Mouse (Mus musculus) macrophage (primary cell): Measurements from ENCODE around the gene Tvp23a. TPM values are rescaled to one million over a fixed set of nuclear protein-coding genes. Genes with fewer than 3 reads are reported as not detected.
A peak's percentile ranks its signal among the peaks of the same experiment; 100 is the strongest.

Experiments used
- H3K27ac ChIP-seq: fragments of 350-480 bp; formaldehyde crosslinking; 2 replicates; pipeline ENCODE4 v1.9.0; 2021
- H3K36me3 ChIP-seq: fragments of 350-480 bp; formaldehyde crosslinking; 2 replicates; pipeline ENCODE4 v1.9.0; 2021; ENCODE audit errors: inconsistent target
- H3K4me3 ChIP-seq: fragments of 350-480 bp; formaldehyde crosslinking; 2 replicates; pipeline ENCODE4 v1.9.0; 2021; ENCODE audit errors: inconsistent target
- H3K79me2 ChIP-seq: fragments of 350-480 bp; formaldehyde crosslinking; 2 replicates; pipeline ENCODE4 v1.9.0; 2021; ENCODE audit errors: inconsistent target
- WGBS: methylation state at CpG from one replicate; pipeline ENCODE4 v1.1.7; 2026; ENCODE audit warnings: inconsistent platforms; ENCODE audit not compliant: missing documents; 5-methylcytosine and 5-hydroxymethylcytosine counted together
- polyA plus RNA-seq: library from polyadenylated mRNA; stranded (reverse); fragments of 250-400 nt; gene quantifications from 3 replicates; pipeline ENCODE4 v1.2.4, GENCODE M21; 2018; ENCODE audit warnings: inconsistent platforms

Tvp23a gene
- polyA plus RNA-seq, 1 experiment from 2014 or later = not detected

DNA sequence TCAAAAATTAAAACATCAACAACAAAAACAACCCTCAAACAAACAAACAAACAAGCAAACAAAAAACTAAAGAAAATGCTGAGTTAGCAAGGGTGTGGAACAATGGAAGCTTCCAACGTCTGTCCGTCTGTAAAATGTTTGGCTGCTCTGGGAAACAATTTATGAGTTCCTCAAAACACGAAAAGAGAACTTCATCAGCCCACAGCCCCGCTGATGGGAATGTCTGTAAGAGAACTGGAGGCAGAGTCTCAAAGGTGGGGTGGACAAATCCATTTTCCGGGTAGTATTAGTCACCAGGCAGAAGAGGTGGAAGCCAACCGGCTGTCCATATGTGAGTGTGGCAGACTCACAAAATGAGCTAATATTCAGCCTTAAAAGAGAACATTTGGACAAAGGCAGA lies 5.8 kb downstream of the Tvp23a start:
- 14% methylated on average over 6 of the region's 6 CpGs for WGBS
- no peak overlapping the region for H3K27ac ChIP-seq
- no peak overlapping the region for H3K4me3 ChIP-seq
- no peaks in the 10 kb centered on the region for H3K79me2 ChIP-seq
- H3K36me3 ChIP-seq = no peaks in the 10 kb centered on the region

DNA sequence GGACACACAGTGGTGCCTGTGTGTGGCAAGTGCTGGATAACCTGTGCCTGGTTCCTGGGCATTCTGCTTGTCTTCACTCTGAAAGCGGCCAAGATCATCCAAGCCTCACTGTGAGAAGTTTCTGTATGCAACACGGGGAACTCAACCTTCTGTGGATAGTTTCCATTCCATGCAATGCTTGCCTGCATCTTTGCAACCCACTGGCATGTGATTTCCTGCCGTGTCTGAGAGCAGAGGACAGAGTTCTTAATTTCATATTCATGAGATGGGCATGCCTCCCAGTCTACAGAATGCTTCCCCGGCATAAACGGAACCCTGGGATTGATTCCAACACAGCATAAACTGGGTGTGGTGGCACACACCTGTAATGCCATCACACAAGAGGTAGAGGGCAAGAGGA lies 9.1 kb downstream of the Tvp23a start:
- H3K79me2 ChIP-seq = no peaks in the 10 kb centered on the region
- no peak overlapping the region for H3K4me3 ChIP-seq
- H3K36me3 ChIP-seq = no peaks in the 10 kb centered on the region
- no peak overlapping the region for H3K27ac ChIP-seq
- 46% methylated on average over 5 of the region's 5 CpGs for WGBS

DNA sequence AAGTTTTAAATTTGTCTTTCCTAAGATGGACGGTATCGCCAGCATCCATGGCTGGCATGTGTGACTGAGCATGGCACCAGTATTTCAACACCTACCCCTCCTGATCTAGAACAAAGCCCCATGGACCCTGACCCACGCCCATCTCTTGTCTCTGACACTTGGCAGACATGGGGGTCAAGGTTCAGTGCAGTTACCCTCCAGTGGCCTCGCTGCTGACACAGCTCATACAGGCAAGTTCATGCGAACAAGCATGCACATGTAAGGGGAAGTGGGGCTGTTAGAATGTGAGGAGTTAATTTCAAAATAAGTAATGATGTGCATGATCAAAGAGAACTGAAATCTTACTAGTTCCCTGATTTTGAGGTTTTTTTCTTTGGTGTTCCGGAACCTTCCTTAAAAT lies 11.0 kb downstream of the Tvp23a start:
- WGBS = 60% methylated on average over 6 of the region's 6 CpGs
- Histone ChIP-seq H3K4me3 (no peak overlapping the region), H3K79me2 (no peaks in the 10 kb centered on the region), H3K36me3 (no peaks in the 10 kb centered on the region), H3K27ac (0 out of 2 replicates have a peak overlapping the region, but pooled peaks have one; percentile 5)

DNA sequence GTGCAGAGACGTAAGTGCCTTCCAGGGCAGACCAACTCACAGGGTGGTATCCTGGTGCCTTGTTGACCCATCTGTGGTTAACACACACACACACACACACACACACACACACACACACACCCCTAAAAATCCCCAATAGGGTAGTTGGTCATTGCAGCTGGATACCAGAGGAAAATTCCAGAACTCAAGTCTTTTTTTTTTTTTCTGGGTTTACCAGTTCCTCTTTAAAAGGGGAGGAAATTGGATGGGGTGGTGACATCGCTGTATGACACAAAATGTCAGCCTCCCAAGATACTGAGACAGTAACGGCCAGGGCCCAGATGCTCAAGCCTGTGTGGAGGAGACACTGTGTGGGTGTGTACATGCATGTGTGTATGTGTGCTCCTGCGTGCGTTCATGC lies 13.8 kb downstream of the Tvp23a start:
- WGBS = 68% methylated on average over 5 of the region's 5 CpGs
- peak overlapping the region; percentile 13; the same call in 1 of the 2 replicates for H3K27ac ChIP-seq

DNA sequence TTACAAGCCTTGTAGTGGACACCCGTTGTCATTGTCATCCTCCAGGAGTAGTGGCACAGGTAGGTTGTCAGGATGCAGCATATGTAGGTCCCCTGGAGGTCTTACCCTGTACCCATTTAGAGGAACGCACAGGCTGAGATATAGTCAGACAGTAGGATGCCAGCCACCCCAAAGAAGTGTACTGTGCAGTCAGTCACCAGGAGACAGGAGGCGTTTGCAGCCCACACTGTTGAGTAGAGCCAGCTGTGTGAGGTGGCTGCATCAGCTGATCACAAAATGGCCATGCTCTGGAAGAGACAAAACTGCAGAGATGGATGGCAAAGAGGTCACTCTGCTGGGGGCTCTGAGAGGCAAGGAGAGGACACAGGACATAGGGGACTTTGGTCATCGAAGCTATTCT lies 14.8 kb downstream of the Tvp23a start:
- H3K36me3 ChIP-seq = no peaks in the 10 kb centered on the region
- no peaks in the 10 kb centered on the region for H3K79me2 ChIP-seq
- no peak overlapping the region for H3K27ac ChIP-seq
- no peak overlapping the region for H3K4me3 ChIP-seq
- 88% methylated on average over 4 of the region's 4 CpGs for WGBS

More for the DNA sequence above, 13.8 kb downstream of the Tvp23a start:
- no peaks in the 10 kb centered on the region for H3K79me2 ChIP-seq
- H3K4me3 ChIP-seq = no peak overlapping the region
- H3K36me3 ChIP-seq = no peaks in the 10 kb centered on the region

DNA sequence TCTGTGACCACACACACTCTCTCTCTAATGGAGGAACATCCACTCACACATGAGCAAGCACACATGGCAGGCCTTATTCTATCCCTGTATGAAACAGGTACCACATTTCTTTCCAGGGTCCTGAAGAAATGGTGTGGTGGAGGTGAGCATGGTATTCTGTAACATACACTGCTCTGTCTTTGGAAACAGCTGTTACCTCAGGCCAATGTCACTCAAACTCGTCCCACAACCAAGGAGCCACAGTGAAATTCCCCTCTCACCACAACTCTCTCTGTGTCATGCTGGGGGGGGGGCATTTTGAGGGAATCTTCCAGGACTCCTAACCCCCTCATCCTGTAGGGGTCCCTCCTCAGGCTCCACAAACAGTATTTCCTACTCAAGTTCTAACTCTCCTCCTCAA lies 15.3 kb downstream of the Tvp23a start:
- WGBS = 94% methylated on average over 1 of the region's 1 CpGs

DNA sequence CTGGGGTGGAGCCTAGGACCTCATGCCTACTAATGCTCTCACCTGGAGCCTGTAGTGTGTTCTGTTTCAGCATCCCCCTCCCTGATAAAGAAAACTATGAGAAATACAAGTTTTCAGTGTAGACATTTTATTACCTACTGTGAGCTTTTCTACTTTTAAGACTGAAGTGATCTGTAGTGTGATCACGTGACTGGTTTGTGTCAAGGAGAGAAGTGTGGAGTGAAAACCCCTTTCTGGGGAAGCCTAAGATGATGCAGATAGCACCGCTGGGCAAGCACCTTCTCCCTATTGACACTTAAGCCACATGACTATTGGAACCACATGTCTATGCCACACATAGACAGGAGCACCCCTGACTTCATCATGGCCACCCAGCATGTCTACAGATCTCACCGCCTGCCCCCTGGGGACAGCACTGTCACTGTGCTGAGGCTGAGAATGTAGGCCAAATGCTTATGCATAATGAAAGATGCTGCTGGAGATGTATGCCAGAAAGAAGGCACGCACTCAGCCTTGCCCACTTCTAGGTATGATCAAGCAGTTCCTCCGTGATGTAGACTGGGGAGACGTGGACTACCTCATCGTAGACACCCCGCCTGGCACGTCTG lies 26.6 kb downstream of the Tvp23a start:
- peaks cover 52% of the 10 kb centered on the region; the same call in 1 of the 2 replicates for H3K36me3 ChIP-seq
- H3K79me2 ChIP-seq = no peaks in the 10 kb centered on the region
- WGBS = 97% methylated on average over 9 of the region's 9 CpGs
- H3K27ac ChIP-seq = no peak overlapping the region
- H3K4me3 ChIP-seq = no peak overlapping the region

More for the DNA sequence above, 15.3 kb downstream of the Tvp23a start:
- Histone ChIP-seq H3K4me3 (no peak overlapping the region), H3K79me2 (no peaks in the 10 kb centered on the region), H3K27ac (no peak overlapping the region), H3K36me3 (no peaks in the 10 kb centered on the region)

DNA sequence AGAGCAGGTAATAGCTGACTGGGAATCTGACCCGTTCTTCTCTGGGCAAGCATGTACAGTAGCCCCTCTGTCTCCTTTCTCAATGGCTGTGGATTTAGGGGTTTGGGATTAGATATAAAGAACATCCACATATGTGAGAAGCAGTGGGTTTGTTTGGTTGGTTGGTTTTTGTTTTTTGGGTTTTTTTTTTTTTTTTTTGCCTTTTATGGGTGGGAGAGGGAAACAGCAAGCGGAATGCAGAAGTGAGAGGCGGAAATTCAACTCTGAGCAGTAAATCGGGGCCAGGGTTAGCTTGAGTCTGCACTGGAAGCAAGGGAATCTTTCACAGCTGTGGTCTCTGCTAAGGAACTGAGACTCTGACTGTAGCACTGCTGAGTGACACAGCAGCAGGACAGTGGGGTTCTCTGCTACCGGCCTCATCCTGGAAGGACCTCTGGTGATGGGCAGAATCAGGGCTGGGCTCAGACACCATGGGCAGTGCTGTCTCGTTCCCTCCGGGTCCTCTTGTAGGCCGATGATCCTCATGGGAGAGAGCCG lies 29.4 kb downstream of the Tvp23a start:
- no peak overlapping the region for H3K4me3 ChIP-seq
- peaks cover 6% of the 10 kb centered on the region for H3K79me2 ChIP-seq
- peak overlapping the region; percentile 64 for H3K27ac ChIP-seq
- 33% methylated on average over 9 of the region's 9 CpGs for WGBS
- peaks cover 50% of the 10 kb centered on the region for H3K36me3 ChIP-seq

DNA sequence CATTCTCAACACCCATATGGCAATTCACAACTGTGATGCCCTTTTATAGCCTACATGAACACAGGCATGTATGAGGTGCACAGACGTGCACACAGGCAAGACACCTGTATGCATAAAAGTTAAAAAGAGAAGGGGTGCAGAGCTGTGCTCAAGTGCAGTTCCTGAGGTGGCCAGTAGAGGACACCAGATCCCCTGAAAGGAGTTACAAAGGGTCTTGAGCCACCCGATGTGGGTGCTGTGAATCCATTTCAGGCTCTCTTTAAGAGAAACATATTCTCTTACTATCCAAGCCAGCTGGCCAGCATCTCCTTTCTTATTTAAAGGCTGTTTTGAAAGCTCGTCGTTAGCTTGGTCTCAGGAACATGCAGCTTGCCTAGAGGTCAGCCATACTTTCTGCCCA lies 30.3 kb downstream of the Tvp23a start:
- peaks cover 40% of the 10 kb centered on the region for H3K36me3 ChIP-seq
- peak overlapping the region; percentile 64 for H3K27ac ChIP-seq

DNA sequence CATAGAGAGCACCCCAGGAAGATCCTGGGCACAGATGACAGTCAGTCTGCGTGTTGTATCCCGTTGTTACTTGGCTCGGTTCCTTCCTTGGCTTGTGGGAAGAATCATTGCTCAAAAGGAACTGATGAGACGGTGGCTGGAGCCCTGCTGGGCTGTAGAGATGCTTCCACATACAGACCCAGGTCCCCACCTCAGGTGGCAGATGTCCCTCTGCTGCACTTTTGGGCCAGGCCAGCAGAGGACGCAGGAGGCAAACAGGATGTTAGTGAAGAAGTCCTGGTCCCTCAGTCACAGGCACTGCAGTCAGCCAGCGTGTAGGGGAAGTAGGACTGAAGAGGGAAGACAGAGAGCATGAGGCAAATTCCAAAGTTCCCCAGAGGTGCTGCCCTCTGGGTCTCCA lies 31.2 kb downstream of the Tvp23a start:
- Histone ChIP-seq H3K4me3 (no peak overlapping the region), H3K36me3 (peaks cover 32% of the 10 kb centered on the region), H3K79me2 (peaks cover 13% of the 10 kb centered on the region), H3K27ac (no peak overlapping the region)
- 50% methylated on average over 6 of the region's 6 CpGs for WGBS

More for the DNA sequence above, 30.3 kb downstream of the Tvp23a start:
- Histone ChIP-seq H3K79me2 (peaks cover 13% of the 10 kb centered on the region), H3K4me3 (no peak overlapping the region)
- 98% methylated on average over 4 of the region's 4 CpGs for WGBS

DNA sequence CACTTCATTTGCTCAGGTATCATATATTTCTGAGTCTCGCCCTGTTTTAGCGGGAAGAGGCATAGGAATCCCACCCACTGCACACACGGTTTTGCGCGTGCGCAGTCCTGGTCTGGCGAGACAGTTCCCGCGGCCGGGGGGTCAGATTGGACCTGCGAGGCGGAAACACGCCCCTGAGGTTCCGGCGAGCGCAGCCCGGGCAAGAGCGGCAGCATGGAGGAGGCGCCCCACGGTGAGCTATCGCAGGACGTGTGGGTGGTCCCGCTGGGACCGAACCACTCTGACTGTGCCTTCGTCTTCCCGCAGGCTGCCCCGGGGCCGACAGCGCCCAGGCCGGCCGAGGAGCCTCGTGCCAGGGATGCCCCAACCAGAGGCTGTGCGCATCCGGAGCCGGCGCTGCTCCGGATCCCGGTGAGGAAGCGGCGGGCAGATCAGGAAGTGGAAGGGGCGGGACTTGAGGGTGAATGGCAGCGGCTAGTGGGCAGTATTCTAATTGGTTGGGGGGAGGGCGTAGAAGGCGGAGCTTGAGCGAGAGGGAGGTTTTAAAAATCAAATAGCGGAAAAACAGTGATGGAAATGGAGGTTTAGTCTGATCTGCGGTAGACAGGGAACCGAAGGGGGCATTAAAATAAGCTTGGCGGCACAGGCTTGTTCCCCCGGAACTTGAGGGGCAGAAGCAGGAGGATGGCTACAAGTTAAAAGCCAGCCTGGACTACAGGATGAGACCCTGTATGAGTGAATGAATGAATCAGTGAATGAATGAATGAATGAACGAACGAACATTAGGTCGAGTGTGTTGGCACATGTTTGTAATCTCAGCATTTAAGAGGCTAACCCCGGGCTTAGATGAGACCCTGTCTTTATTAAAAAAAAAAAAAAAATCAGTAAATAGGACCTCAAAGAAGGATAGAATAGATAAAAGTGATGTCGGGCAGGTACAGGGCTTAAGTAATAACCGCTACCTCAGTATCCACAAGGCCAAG lies 35.1 kb downstream of the Tvp23a start, which contains the start of gene Nubp1:
TSS of gene Nubp1 (plus strand) at position 185 of the 983 bp plus-strand sequence.
- 4% methylated on average over 56 of the region's 56 CpGs for WGBS
- Histone ChIP-seq H3K4me3 (peak within 1 kb of the TSS; percentile 59), H3K36me3 (peaks cover 20% of the 10 kb centered on the region), H3K27ac (peak within 1 kb of the TSS; percentile 15; the same call in 1 of the 2 replicates), H3K79me2 (peaks cover 13% of the 10 kb centered on the region)

DNA sequence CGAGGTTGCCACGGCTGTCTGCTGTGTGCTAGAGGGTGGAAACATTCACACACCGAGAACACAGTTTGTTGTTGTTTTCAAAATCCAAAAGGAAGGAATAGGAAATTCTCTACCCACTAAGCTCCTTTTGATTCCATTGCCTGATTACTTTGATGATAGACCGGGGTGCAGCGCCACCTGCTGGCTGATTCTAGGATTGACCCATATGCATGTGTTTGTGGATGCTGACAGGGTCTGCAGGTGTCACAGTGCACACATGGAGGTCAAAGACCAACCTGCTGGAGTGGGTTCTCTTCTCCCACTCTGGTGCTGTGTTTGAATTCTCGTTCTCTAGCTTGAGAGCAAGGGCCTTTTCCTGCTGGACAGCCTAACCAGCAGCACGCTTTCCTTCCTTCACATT lies 48.0 kb downstream of the Tvp23a start:
- no peaks in the 10 kb centered on the region for H3K79me2 ChIP-seq
- WGBS = 39% methylated on average over 7 of the region's 7 CpGs

DNA sequence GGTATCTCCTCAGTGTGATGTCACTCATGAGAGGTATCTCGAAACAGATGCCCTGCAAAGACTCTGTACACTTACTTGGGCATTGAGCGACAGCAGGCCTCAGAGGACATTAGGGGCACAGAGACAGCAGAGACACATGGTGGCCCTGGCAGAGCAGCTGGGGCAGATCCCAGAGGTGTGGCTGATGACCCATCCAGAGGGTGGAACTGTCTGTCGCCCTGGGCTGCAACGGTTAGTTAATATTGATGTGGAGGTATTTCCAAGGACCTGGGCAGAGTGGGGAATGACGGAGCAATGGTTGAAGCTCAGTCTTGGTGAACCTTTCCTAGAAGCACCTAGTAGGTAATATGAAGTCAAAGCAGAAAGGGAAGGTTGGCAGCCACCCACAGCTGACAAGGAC lies 48.4 kb downstream of the Tvp23a start:
- Histone ChIP-seq H3K27ac (no peak overlapping the region), H3K4me3 (no peak overlapping the region), H3K79me2 (no peaks in the 10 kb centered on the region), H3K36me3 (no peaks in the 10 kb centered on the region)
- 80% methylated on average over 5 of the region's 5 CpGs for WGBS

More for the DNA sequence above, 48.0 kb downstream of the Tvp23a start:
- no peak overlapping the region for H3K4me3 ChIP-seq
- no peaks in the 10 kb centered on the region for H3K36me3 ChIP-seq
- H3K27ac ChIP-seq = no peak overlapping the region

DNA sequence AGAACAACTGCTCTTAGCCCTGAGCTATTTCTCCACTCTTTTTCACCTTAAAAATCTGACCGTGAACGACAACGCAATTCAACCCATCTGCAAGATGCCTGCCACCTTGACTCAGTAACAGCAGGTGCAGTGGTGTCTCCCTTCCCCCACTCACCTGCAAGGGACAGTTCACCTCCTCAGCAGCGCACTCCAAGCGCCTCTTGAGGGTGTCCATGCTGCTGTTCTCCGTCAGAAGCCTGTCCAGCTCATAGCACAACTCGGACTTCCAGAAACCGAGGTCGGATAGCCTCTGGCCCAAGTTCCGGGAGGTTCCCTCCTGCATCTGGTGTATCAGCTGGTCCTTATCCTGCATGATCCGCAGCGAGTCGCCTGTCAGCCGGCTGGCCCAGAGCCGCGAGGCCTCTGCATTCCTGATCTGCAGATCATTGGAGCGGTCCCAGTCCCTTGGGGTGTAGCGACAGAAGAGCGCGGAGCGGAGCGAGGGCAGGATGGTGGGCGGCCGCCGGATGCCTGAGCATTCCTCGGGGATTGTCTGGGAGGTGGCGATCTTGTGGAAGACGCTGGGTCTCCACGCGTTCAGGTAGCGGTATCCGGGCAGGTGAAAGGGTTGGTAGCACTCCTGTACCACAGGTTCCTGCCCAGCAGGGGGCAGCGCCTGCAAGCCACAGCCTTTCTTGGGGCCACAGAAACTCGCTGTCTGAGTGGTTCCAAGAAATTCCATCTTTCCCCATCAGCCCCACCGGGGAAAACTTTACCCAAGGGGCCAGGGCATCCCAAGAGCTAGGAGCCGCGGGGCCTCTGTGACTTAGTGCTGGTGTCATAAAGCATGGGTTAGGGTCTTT lies 52.2 kb downstream of the Tvp23a start, which contains the start of gene Tekt5:
TSS of gene Tekt5 (minus strand) at position 792 of the 842 bp plus-strand sequence.
- WGBS = 43% methylated on average over 37 of the region's 37 CpGs
- no peaks in the 10 kb centered on the region for H3K79me2 ChIP-seq
- no peak within 1 kb of the TSS for H3K4me3 ChIP-seq
- H3K36me3 ChIP-seq = no peaks in the 10 kb centered on the region
- H3K27ac ChIP-seq = no peak within 1 kb of the TSS
